Comparison of ENCODE assay signal across 24 mouse cellular contexts in the genomic region with DNA sequence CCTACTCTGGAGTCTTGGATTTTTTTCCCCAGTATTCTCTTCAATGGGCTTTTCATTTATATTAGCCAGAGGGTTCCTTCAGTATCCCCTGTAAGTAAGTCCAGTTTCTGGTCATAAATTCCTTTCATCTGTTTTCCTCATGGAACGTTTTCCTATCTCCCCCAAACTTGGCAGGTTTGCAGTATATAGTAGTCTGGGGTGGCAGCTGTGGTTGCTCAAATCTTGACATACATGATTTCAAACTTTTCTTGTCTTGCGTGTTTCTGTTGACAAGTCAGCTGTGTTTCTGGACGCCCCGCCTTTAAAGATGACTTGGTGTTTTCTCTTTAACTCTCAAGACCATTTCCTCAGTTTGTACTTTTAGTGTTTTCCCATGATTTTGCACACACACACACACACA.
"Had no signal": no experiment of that assay in that cellular context is flagged by ENCODE, and none has a peak within 500 bp of the region (broad histone marks: within the 10 kb centered on the region; RNA-seq: fewer than 3 reads in every experiment).

No protein-coding gene starts in this region.

- H3K36me3 ChIP-seq: heart, embryonic 13.5 days; heart, embryonic 15.5 days; hindbrain, embryonic 13.5 days; hindbrain, embryonic 15.5 days; kidney, embryonic 15.5 days; limb, embryonic 13.5 days; limb, embryonic 15.5 days; liver, embryonic 12.5 days had no signal

- H3K27me3 ChIP-seq: heart, embryonic 13.5 days; heart, embryonic 15.5 days; hindbrain, embryonic 13.5 days; hindbrain, embryonic 15.5 days; kidney, embryonic 15.5 days; limb, embryonic 13.5 days; limb, embryonic 15.5 days; liver, embryonic 12.5 days had no signal

- DNase-seq: forebrain, postnatal 0 days; gastrocnemius, postnatal 14 days; gastrocnemius, postnatal 36 days; heart, adult 11 months; heart, adult 2 months; heart, postnatal 14 days; heart, postnatal 36 days; kidney, adult 11 months; kidney, adult 2 months; kidney, postnatal 10 days; layer of hippocampus, adult 9-11 months; layer of hippocampus, postnatal 36 days; left cerebral cortex, postnatal 4 days had no signal

- H3K4me2 ChIP-seq: heart, embryonic 11.5 days; heart, embryonic 13.5 days; heart, embryonic 15.5 days; hindbrain, embryonic 13.5 days; hindbrain, embryonic 15.5 days; kidney, embryonic 15.5 days; limb, embryonic 13.5 days; limb, embryonic 15.5 days; liver, embryonic 12.5 days had no signal

- ATAC-seq: forebrain, postnatal 0 days; hindbrain, postnatal 0 days; intestine, embryonic 16.5 days; liver, embryonic 12.5 days had no signal

- H3K4me1 ChIP-seq: heart, embryonic 13.5 days; heart, embryonic 15.5 days; hindbrain, embryonic 13.5 days; hindbrain, embryonic 15.5 days; kidney, embryonic 15.5 days; limb, embryonic 13.5 days; limb, embryonic 15.5 days; liver, embryonic 12.5 days had no signal

- H3K27ac ChIP-seq: heart, adult 2 months; heart, embryonic 13.5 days; heart, embryonic 15.5 days; hindbrain, embryonic 13.5 days; hindbrain, embryonic 15.5 days; hindbrain, postnatal 0 days; kidney, embryonic 15.5 days; limb, embryonic 13.5 days; limb, embryonic 15.5 days; liver, embryonic 12.5 days had no signal

- H3K9ac ChIP-seq: forebrain, postnatal 0 days; heart, embryonic 13.5 days; heart, embryonic 15.5 days; hindbrain, embryonic 13.5 days; hindbrain, embryonic 15.5 days; kidney, embryonic 15.5 days; limb, embryonic 13.5 days; limb, embryonic 15.5 days; liver, embryonic 12.5 days had no signal

- H3K9me3 ChIP-seq: heart, embryonic 13.5 days; heart, embryonic 15.5 days; hindbrain, embryonic 13.5 days; hindbrain, embryonic 15.5 days; kidney, embryonic 15.5 days; limb, embryonic 13.5 days; limb, embryonic 15.5 days had no signal

- H3K4me3 ChIP-seq: heart, adult 2 months; heart, embryonic 13.5 days; heart, embryonic 15.5 days; hindbrain, embryonic 13.5 days; hindbrain, embryonic 15.5 days; kidney, embryonic 15.5 days; limb, embryonic 13.5 days; limb, embryonic 15.5 days; liver, embryonic 12.5 days had no signal
